Mouse (Mus musculus): ENCODE measurements around the gene Ldah.
"Not testable (repeated sequence)": the region's sequence is repeated elsewhere in the genome, so short reads cannot be mapped to it uniquely, and the experiment has no call there.

Gene Ldah

GRCm38 (mm10) chr12:8207978-8208403 lies at the start of gene Ldah:
Ldah (plus strand) TSS chr12:8208107.
- peak; percentile 83 for DNase-seq

- no peak for DNase-seq
Measured at GRCm38 (mm10) chr12:8167743-8168142, 40.2 kb upstream of the Ldah start.

DNA sequence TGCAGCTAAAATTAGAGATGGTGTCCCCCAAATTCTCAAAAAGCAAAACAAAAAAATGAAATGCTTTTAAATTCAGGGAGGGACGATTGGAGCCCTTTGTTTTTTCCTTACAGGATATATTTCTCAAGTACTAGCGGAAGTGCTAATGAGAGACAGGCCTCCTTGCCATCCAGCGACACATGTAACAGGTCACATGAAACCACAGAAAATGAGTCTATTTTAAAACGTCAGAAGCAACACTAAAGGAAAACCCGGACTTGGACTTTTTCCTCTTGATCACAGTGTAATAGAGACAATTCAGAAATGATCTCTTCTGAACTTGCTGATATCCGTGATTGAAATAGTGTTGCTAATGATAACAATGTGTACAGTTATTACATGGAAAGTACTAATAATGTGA lies 27.0 kb upstream of the Ldah start:
- no peak for DNase-seq

- DNase-seq: no peak
Measured at GRCm38 (mm10) chr12:8181744-8182143, 26.2 kb upstream of the Ldah start.

DNA sequence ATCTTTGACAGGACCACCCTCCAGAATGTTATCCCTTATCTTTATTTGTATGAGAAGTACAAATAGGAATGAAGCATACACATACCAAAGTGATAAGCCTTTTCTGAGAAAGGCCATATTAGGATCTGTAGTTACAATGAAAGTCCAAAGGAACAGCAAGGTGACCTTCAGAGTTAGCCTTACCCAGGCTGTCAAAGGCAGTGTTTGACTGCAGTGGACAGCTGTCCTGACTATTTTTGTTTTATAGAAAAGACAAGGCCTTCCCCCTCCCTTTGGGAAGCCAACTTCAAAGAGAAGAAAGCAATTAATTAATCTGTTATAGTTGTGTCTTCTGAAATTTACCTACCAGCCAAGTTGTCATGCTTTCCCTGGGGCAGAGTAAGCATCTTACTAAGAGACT lies 23.4 kb upstream of the Ldah start:
- no peak for DNase-seq

- no peak for DNase-seq
Measured at GRCm38 (mm10) chr12:8188161-8188560, 19.7 kb upstream of the Ldah start.

- not testable (repeated sequence) for DNase-seq
Measured at GRCm38 (mm10) chr12:8188796-8189535, 18.9 kb upstream of the Ldah start.

- no peak for DNase-seq
Measured at GRCm38 (mm10) chr12:8189722-8190121, 18.2 kb upstream of the Ldah start.

DNA sequence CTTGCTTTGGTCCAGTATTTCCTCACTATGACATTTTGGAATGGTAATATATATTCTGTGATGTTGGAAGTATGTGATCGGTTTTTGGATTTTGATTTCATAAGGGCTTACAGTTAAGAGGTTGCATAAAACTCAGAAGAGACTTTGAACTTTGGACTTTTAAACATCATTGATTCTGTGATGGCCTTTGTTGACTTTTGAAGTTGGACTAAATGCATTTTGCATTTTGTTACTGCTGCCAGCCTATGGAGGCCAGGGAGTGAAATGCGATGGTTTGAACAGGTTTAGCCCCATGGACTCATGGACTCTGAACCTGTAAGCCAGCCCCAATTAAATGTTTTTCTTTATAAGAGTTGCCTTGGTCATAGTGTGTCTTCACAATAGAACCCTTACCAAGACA lies 2.2 kb upstream of the Ldah start:
- no peak for DNase-seq

GRCm38 (mm10) chr12:8207578-8207977 lies 329 bp upstream of the Ldah start:
- no peak for DNase-seq

DNA sequence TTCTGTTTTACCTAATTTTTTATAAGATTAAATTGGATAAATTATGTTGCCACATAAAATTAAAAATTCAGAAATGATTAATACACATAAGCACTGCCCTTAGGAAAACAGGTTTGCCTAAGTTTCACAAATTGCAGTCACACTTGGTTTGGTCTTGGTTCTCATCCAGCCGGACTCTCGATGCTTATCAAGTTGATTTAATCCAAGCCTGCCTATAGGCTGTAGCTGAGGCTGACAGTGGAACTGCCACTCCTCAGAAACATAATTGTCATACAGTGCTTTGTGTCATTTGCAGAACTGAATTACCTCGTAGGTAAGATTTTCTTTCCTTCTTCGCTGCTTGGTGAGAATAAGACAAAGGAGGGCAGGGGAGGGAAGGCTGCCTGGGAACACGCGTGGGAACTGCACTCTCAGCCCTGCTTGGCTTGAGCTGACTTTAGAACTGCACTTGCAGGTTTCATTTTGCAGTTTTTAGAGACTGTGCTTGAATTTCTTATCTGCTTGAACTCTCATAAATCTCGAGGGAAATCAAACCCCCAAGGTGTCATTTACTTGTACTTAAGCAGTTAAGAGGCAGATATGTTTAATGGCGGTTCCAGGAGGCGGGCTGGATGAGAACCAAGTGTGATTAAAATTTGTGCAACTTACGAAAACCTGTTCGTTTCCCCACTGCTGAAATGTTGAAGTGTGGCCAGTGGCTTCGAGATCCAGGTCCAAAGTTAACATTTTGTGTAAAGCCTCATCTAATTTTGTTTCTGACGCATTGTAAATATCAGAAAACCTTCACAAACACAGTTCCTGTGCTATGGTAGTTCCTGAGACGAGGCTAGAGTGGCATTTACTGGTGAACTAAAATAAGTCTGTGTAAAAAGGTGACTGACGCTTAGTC lies 8.7 kb downstream of the Ldah start:
- DNase-seq: no peak

GRCm38 (mm10) chr12:8223036-8223435 lies 15.1 kb downstream of the Ldah start:
- no peak for DNase-seq

DNA sequence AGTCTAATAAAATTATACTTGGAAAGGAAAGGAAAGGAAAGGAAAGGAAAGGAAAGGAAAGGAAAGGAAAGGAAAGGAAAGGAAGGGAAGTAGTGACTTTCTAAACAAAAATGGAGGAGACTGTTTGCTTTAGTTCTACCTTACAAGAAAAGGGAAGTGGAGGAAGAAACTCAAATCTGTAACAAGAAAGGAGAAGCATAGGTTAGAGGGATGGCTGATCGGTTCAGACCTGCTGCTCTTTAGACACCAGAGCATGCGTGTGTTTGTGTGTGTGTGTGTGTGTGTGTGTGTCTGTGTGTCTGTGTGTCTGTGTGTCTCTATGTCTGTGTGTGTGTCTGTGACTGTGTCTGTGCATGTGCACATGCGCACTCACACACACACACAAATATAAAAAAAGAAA lies 23.2 kb downstream of the Ldah start:
- no peak for DNase-seq

- DNase-seq: peak; percentile 17
Measured at GRCm38 (mm10) chr12:8232679-8233078, 24.8 kb downstream of the Ldah start.

DNA sequence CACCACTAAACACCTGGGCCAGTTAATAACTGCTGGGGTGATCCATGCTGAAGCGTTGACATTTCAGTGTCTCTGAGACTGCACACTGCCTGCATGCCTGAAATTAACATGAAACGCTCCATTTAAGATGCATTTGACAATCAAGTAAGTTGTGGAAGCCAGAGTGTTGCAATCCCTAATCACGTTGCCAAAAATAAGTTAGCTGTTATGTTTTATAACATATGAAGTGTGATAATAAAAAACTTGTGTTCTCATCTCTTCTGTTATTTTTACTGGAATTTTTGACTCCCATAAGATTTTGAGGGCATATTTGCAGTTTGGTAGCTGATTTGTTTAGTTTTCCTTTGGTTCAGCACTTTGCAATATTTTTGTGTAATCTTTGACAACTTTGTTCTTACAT lies 34.3 kb downstream of the Ldah start:
- DNase-seq: no peak

DNA sequence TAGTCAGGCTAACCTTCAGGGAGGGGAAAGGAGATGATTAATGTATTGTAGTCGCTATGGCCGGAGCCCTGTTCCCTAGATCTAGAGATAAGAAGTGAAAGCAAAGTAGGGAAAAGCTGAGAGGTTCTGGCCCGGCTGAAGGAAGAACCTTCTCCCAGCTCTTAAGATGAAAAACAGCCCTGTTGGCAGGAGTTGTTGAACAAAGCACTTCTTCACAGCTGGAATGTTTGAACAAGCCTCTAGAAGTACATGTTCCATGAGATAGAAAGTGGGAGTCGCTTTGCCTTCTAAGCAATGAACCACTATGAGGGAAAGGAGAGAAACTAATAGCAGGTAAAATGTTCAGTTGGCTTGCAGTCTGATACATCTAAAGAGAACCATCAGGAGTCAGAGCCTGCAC lies 36.8 kb downstream of the Ldah start:
- no peak for DNase-seq

DNA sequence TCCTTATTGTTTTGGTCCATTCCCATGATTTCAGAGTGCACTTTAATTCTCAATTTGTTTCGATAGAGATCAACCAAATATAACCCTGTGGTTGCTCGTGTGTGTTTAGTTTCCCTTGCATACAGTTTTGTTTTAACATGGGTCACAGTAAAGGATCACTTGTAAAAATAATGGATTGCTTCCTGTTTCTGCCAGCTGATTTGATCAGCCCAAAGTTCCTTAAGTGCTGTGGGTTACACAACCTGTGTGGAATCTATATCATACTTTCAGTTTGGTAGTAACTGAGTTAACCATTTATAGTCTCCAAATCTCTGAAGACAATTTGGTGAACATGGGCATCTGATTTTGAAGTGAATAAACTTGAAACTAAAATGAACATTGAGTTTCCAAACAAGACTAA lies 52.4 kb downstream of the Ldah start:
- DNase-seq: no peak

- peak; percentile 33 for DNase-seq
Measured at GRCm38 (mm10) chr12:8266311-8266710, 58.4 kb downstream of the Ldah start.

DNA sequence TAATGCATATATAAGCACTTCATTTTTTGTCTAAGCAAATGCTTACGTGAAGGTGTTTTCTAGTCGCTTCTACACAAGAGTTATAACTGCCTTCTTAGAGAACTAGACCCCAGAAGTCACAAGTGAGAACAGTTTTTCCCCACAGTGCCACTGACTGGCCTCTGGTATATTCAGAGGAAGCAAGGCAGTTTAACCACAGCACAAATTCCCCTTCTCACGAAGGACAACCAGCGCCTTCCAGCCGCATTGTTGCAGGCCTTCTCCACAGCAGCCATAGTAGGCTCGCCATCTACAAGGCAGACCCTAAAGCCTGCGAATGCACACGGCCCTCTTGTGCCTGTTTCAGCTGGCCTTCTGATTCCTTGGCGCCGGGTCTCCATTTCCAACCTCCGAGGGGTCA lies 61.7 kb downstream of the Ldah start:
- no peak for DNase-seq

GRCm38 (mm10) chr12:8271405-8271804 lies 63.5 kb downstream of the Ldah start:
- DNase-seq: peak; percentile 27

DNA sequence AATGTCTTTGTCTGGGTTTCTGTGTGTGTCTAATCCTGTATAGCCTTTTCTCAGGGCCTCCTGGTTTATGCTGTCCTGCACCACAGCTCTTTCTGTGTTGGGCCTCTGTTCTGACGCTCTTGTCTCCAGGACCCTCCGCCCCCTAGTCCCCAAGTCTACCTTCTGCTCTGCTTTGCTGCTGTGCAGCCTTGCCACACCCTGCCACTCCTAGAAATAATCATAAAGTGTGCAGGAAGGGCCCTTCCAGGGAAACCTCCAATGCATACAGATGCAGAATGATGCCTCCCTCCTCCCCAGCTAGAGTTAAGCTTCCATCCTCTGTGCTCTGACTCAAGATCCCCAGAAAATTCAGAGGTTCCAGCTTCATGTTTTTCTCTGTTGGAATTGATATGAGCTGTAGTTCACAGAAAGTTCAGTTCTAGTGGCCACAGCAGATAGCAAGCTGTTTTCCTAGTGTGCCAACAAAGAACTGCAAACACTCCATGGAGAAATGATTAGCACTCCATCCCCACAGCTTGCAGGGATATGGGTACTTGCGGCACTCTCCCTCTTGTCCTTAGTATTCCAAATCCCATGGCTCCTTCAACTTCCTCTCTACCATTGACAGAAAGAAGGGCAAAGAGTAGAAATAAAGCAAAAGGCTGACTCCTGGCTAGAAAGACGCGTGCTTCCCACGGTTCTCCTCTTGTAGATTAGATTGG lies 65.7 kb downstream of the Ldah start:
- DNase-seq: no peak

DNA sequence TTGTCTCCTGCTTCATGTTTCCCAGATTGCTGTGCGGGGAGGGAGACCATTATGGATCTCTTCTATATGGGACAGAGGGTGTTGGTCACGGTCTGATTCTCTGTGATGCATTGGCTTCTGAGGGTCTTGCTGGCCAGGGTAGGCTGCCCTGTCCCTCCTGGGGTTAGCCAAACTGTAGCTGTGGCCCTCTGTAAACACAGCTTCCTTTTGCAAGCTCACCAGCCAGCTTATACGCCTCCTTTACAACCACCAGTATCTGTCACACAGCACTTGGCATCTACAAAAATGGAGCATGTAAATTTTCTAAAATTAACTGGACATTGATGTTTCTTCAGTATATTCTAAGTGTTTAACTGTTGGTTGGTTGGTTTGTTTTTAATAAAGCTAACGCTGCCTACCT lies 67.5 kb downstream of the Ldah start:
- DNase-seq: no peak

GRCm38 (mm10) chr12:8281225-8282017 lies 73.5 kb downstream of the Ldah start:
- DNase-seq: no peak
